In genomic region chr14:23451681-23452080, GRCm38 (mm10) we compare ENCODE assay signal across 27 mouse cellular contexts.
DNase-seq lines count a peak whose midpoint lies in the region; ATAC-seq lines count a peak whose summit lies in the region.
"Had no signal": no experiment of that assay in that cellular context is flagged by ENCODE, and none has a peak within 500 bp of the region (broad histone marks: within the 10 kb centered on the region; RNA-seq: fewer than 3 reads in every experiment).

No protein-coding gene starts in this region.

- H3K4me3 ChIP-seq in kidney, embryonic 14.5 days (ENCODE audit: low read length) = no peak overlapping the region
- H3K4me3 ChIP-seq in limb, embryonic 10.5 days = no peak overlapping the region
- no peak overlapping the region for H3K4me3 ChIP-seq in limb, embryonic 12.5 days (replicated peaks)
- H3K4me3 ChIP-seq: embryonic facial prominence, embryonic 13.5 days; embryonic facial prominence, embryonic 15.5 days; forebrain, embryonic 12.5 days; forebrain, embryonic 15.5 days had no signal

- H3K36me3 ChIP-seq in kidney, embryonic 14.5 days (ENCODE audit: control insufficient read depth, insufficient read depth, low read length) = no peaks in the 10 kb centered on the region
- no peaks in the 10 kb centered on the region for H3K36me3 ChIP-seq in limb, embryonic 10.5 days
- no peaks in the 10 kb centered on the region for H3K36me3 ChIP-seq in limb, embryonic 12.5 days
- H3K36me3 ChIP-seq: embryonic facial prominence, embryonic 13.5 days; embryonic facial prominence, embryonic 15.5 days; forebrain, embryonic 12.5 days; forebrain, embryonic 15.5 days; G1E had no signal

- no peaks in the 10 kb centered on the region for H3K4me1 ChIP-seq in kidney, embryonic 14.5 days (ENCODE audit: control insufficient read depth, insufficient read depth, low read length)
- peaks cover 43% of the 10 kb centered on the region for H3K4me1 ChIP-seq in limb, embryonic 10.5 days
- H3K4me1 ChIP-seq in limb, embryonic 12.5 days (replicated peaks) = peaks cover 38% of the 10 kb centered on the region
- H3K4me1 ChIP-seq: embryonic facial prominence, embryonic 15.5 days had no signal

- H3K9me3 ChIP-seq in kidney, embryonic 14.5 days (ENCODE audit: control insufficient read depth, low read length) = no peaks in the 10 kb centered on the region
- H3K9me3 ChIP-seq in limb, embryonic 10.5 days (replicated peaks) = no peaks in the 10 kb centered on the region
- H3K9me3 ChIP-seq in limb, embryonic 12.5 days = no peaks in the 10 kb centered on the region
- H3K9me3 ChIP-seq: embryonic facial prominence, embryonic 13.5 days; embryonic facial prominence, embryonic 15.5 days; forebrain, embryonic 12.5 days; forebrain, embryonic 15.5 days had no signal

- no peak overlapping the region for H3K9ac ChIP-seq in kidney, embryonic 14.5 days (ENCODE audit: low read depth, low read length)
- H3K9ac ChIP-seq in limb, embryonic 12.5 days (replicated peaks) = no peak overlapping the region
- H3K9ac ChIP-seq: embryonic facial prominence, embryonic 13.5 days; embryonic facial prominence, embryonic 15.5 days; forebrain, embryonic 12.5 days; forebrain, embryonic 15.5 days; forebrain, postnatal 0 days had no signal

- DNase-seq in cerebellum, postnatal 10 days = peak; percentile 15 to 20
- peak; percentile 13 to 16 for DNase-seq in kidney, postnatal 4 days
- peak; percentile 46 for DNase-seq in limb, embryonic 10.5 days (ENCODE audit: low spot score)
- DNase-seq in heart, adult 18-20 months = no peak
- DNase-seq: adrenal gland, adult 8-10 months; adrenal gland, postnatal 14 days; adrenal gland, postnatal 36 days; B cell, adult 2 months; cerebellum, adult 11-12 months; cerebellum, adult 2 months; cerebellum, adult 9-10 months; cerebellum, postnatal 36 days; embryo, embryonic 11 days; forebrain, postnatal 0 days had no signal

- 50% methylated on average over 6 of the region's 6 CpGs for WGBS in kidney, embryonic 14.5 days
- 56% methylated on average over 6 of the region's 6 CpGs for WGBS in limb, embryonic 10.5 days
- 15% methylated on average over 6 of the region's 6 CpGs for WGBS in limb, embryonic 12.5 days

- ATAC-seq in cerebellum, adult (ENCODE audit: insufficient number of reproducible peaks, low FRiP score, low TSS enrichment) = no peak
- no peak for ATAC-seq in kidney, embryonic 14.5 days (ENCODE audit: low FRiP score, low TSS enrichment)
- ATAC-seq in limb, embryonic 12.5 days (ENCODE audit: insufficient number of reproducible peaks, insufficient read depth, low FRiP score, low TSS enrichment, low read depth) = no peak; the same call in 1 of the 2 replicates
- no peak for ATAC-seq in erythroblast, adult 5-6 weeks (replicated peaks; ENCODE audit: low FRiP score, poor library complexity, severe bottlenecking)
- ATAC-seq: activated CD4-positive, CD25-positive, alpha-beta regulatory T cell, adult 4 months; CD4-positive, CD25-positive, alpha-beta regulatory T cell, adult 4 months; forebrain, embryonic 15.5 days; forebrain, postnatal 0 days; Patski had no signal

- H3K4me2 ChIP-seq in kidney, embryonic 14.5 days (replicated peaks; ENCODE audit: low read depth, low read length) = no peak overlapping the region
- no peak overlapping the region for H3K4me2 ChIP-seq in limb, embryonic 12.5 days
- H3K4me2 ChIP-seq: embryonic facial prominence, embryonic 13.5 days; embryonic facial prominence, embryonic 15.5 days; forebrain, embryonic 12.5 days; forebrain, embryonic 15.5 days had no signal

- H3K27me3 ChIP-seq in kidney, embryonic 14.5 days (ENCODE audit: control insufficient read depth, insufficient read depth, low read length) = no peaks in the 10 kb centered on the region
- H3K27me3 ChIP-seq in limb, embryonic 10.5 days (ENCODE audit: low read depth, poor library complexity, severe bottlenecking) = no peaks in the 10 kb centered on the region; the same call in 1 of the 2 replicates
- peaks cover 5% of the 10 kb centered on the region; the same call in 1 of the 2 replicates for H3K27me3 ChIP-seq in limb, embryonic 12.5 days
- H3K27me3 ChIP-seq: CH12.LX; embryonic facial prominence, embryonic 13.5 days; embryonic facial prominence, embryonic 15.5 days; forebrain, embryonic 12.5 days; forebrain, embryonic 15.5 days; Patski had no signal

- no peak overlapping the region for H3K27ac ChIP-seq in kidney, embryonic 14.5 days (ENCODE audit: low read depth, low read length)
- peak overlapping the region; percentile 69; the same call in 1 of the 2 replicates for H3K27ac ChIP-seq in limb, embryonic 10.5 days
- peak overlapping the region; percentile 25; the same call in 1 of the 2 replicates for H3K27ac ChIP-seq in limb, embryonic 12.5 days
- H3K27ac ChIP-seq: embryonic facial prominence, embryonic 13.5 days; embryonic facial prominence, embryonic 15.5 days; forebrain, embryonic 12.5 days; forebrain, embryonic 15.5 days had no signal

Comparison
In these comparisons a context has a peak if more than half of its experiments do, and no peak if none do; other contexts are left out.
1. DNase-seq: peak in cerebellum, postnatal 10 days (2 of 2), kidney, postnatal 4 days (2 of 2) and limb, embryonic 10.5 days (single experiment); none in heart, adult 18-20 months (0 of 2).